Mouse (Mus musculus) MEL (cell line): Measurements from ENCODE around the gene Ppp1r3a.

ENCODE experiments used
- CTCF ChIP-seq, 3 experiments: IDR thresholded peaks in 2 of 3; conservative IDR thresholded peaks in 1 of 3; 2 replicates each; pipeline ENCODE4 v1.5.1; 2011 to 2012; ENCODE audit warnings: low read length in 3 of 3, low read depth in 2 of 3, mild to moderate bottlenecking in 2 of 3, improper control_type of control experiment in 1 of 3, inconsistent platforms in 1 of 3, mixed read lengths in 1 of 3, moderate library complexity in 1 of 3; ENCODE audit not compliant: control insufficient read depth in 1 of 3, insufficient read depth in 1 of 3, poor library complexity in 1 of 3, severe bottlenecking in 1 of 3
- MYC ChIP-seq: IDR thresholded peaks from 2 replicates; pipeline ENCODE4 v1.6.1; 2011; ENCODE audit warnings: low read depth, mild to moderate bottlenecking, low read length, improper control_type of control experiment, moderate library complexity
- NELFE ChIP-seq: IDR thresholded peaks from 2 replicates; pipeline ENCODE4 v1.6.1; 2011; ENCODE audit warnings: low read depth, low read length, improper control_type of control experiment
- POLR2A ChIP-seq, 2 experiments: IDR thresholded peaks; 2 replicates each; pipeline ENCODE4 v1.6.1; 2011 to 2012; ENCODE audit warnings: low read length in 2 of 2, mild to moderate bottlenecking in 2 of 2, control low read depth in 1 of 2, improper control_type of control experiment in 1 of 2, low read depth in 1 of 2, moderate library complexity in 1 of 2; ENCODE audit not compliant: control insufficient read depth in 1 of 2, insufficient read depth in 1 of 2, poor library complexity in 1 of 2
- RCOR1 ChIP-seq: IDR thresholded peaks from 2 replicates; pipeline ENCODE4 v1.6.1; 2012; ENCODE audit warnings: low read depth, mild to moderate bottlenecking, inconsistent platforms, low read length, improper control_type of control experiment
- TAL1 ChIP-seq: IDR thresholded peaks from 2 replicates; pipeline ENCODE4 v1.6.1; 2012; ENCODE audit warnings: mild to moderate bottlenecking, inconsistent platforms, low read length, moderate library complexity, mixed read lengths
- TBP ChIP-seq: IDR thresholded peaks from 2 replicates; pipeline ENCODE4 v1.8.0; 2011; ENCODE audit warnings: low read depth, low read length, improper control_type of control experiment
- TCF12 ChIP-seq: IDR thresholded peaks from 2 replicates; pipeline ENCODE4 v1.6.1; 2014; ENCODE audit warnings: low read depth, mild to moderate bottlenecking, inconsistent platforms, low read length, improper control_type of control experiment, moderate library complexity

- TF ChIP-seq POLR2A (IDR thresholded peaks at IDR 0.05; ENCODE audit: control insufficient read depth in 1 of 2, insufficient read depth in 1 of 2, low read depth in 1 of 2, low read length in 2 of 2, poor library complexity in 1 of 2), result no peak
- TF ChIP-seq TCF12, result no peak
- no peak for TF ChIP-seq RCOR1
- no peak for TF ChIP-seq MYC
- no peak for TF ChIP-seq CTCF (IDR thresholded peaks at IDR 0.05 in 2 of 3, conservative IDR thresholded peaks at IDR 0.05 in 1 of 3; ENCODE audit: control insufficient read depth in 1 of 3, insufficient read depth in 1 of 3, low read depth in 2 of 3, low read length in 3 of 3, poor library complexity in 1 of 3, severe bottlenecking in 1 of 3)
- TF ChIP-seq TBP, result no peak
- no peak for TF ChIP-seq TAL1
- no peak for TF ChIP-seq NELFE
Measured at GRCm38 (mm10) chr6:14787157-14787938, 32.3 kb upstream of the Ppp1r3a start.
